Mouse (Mus musculus): ENCODE data around the gene Gm11011. TPM values are rescaled to one million over a fixed set of nuclear protein-coding genes. Genes with fewer than 3 reads are reported as not detected.

Gene Gm11011
- polyA plus RNA-seq, 1 experiment = not detected

DNA sequence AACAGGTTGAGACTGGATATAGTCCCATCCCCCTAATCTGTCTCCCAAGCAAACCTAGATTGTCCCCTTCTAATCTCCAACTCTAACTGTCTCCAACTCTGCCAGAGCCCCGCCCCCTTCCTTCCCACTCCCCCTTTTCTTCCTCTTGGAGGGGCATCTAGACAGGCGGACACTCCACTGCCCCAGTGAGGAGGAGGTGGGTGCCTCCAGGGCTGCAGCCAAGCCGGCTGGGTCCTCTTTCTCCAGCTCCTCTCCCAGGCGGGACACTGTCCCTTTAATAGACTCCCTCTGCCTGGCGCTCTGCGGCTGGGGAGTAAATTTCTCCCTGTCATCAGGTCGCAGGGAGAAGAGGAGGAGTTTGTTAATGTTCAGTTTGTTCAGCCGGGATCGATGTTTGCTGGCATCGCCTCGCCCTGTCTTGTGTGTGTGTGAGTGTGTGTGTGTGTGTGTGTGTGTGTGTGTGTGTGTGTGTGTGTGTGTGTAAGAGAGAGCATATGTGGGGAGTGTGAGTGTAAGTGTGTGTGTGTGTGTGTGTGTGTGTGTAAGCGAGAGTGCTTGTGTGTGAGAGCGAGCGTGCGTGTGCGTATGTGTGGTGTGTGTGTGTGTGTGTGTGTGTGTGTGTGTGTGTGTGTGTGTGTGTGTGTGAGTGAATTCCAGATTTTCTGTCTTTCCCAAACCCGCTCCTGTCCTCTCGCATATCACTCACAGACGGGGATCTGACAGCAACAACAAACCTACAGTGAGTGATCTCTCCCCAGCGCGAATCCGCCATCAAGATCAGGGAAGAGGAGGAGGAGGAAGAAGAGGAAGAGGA lies 45.0 kb upstream of the Gm11011 start, which contains the start of gene Tshz2:
TSS of gene Tshz2 (plus strand) at position 676 of the 814 bp plus-strand sequence.
- Histone ChIP-seq H3ac (ENCODE audit: control insufficient read depth, insufficient read length) (no peak within 1 kb of the TSS), H3K36me3 (ENCODE audit: control insufficient read depth, insufficient read depth) (no peaks in the 10 kb centered on the region), H3K4me3 (no peak within 1 kb of the TSS), H3K4me2 (ENCODE audit: low read depth) (no peak within 1 kb of the TSS), H3K79me2 (ENCODE audit: control insufficient read depth, insufficient read depth) (no peaks in the 10 kb centered on the region), H3K27me3 (ENCODE audit: control insufficient read depth, insufficient read depth, insufficient read length) (no peaks in the 10 kb centered on the region)
- TF ChIP-seq POLR2A (IDR thresholded peaks at IDR 0.05; ENCODE audit: insufficient read length, low read depth) (no peak), TCF12 (IDR thresholded peaks at IDR 0.05; ENCODE audit: insufficient read depth, poor library complexity, severe bottlenecking) (no peak), REST (IDR thresholded peaks at IDR 0.05; ENCODE audit: insufficient read depth, insufficient read length) (no peak), CEBPB (IDR thresholded peaks at IDR 0.05; ENCODE audit: insufficient read depth, poor library complexity, severe bottlenecking) (no peak), USF1 (IDR thresholded peaks at IDR 0.05; ENCODE audit: low read depth) (no peak), MAX (IDR thresholded peaks at IDR 0.05; ENCODE audit: low read depth) (no peak)

DNA sequence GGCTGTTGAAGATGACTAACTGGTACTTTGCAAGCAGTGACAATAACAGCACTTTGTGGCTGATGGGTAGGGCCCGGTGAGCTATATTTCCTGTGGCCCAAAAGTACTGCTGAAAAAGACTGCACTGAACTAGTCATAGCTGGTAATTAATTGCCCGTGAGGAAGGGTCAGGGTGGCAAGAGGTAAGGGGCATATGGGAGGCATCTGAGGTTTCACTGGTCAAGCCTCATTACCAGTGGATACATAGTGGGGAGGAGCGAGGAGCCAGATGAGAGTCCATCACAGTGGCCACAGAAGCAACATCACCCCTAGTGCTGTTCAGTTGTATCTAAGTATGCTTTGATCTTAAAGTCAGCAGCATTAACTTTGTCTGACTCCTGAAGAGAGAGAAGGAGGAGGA lies 42.5 kb upstream of the Gm11011 start:
- no peak overlapping the region for H3K4me3 ChIP-seq
- TF ChIP-seq MAX (IDR thresholded peaks at IDR 0.05; ENCODE audit: low read depth) (no peak), POLR2A (IDR thresholded peaks at IDR 0.05; ENCODE audit: insufficient read length, low read depth) (no peak), POLR2AphosphoS2 (IDR thresholded peaks at IDR 0.05; ENCODE audit: insufficient read length, low read depth) (no peak)
- no peaks in the 10 kb centered on the region for H3K36me3 ChIP-seq (ENCODE audit: control insufficient read depth, insufficient read depth)
- H3ac ChIP-seq (ENCODE audit: control insufficient read depth, insufficient read length) = no peak overlapping the region
- H3K4me2 ChIP-seq (ENCODE audit: low read depth) = no peak overlapping the region
- H3K79me2 ChIP-seq (ENCODE audit: control insufficient read depth, insufficient read depth) = no peaks in the 10 kb centered on the region
- H3K27me3 ChIP-seq (ENCODE audit: control insufficient read depth, insufficient read depth, insufficient read length) = no peaks in the 10 kb centered on the region

DNA sequence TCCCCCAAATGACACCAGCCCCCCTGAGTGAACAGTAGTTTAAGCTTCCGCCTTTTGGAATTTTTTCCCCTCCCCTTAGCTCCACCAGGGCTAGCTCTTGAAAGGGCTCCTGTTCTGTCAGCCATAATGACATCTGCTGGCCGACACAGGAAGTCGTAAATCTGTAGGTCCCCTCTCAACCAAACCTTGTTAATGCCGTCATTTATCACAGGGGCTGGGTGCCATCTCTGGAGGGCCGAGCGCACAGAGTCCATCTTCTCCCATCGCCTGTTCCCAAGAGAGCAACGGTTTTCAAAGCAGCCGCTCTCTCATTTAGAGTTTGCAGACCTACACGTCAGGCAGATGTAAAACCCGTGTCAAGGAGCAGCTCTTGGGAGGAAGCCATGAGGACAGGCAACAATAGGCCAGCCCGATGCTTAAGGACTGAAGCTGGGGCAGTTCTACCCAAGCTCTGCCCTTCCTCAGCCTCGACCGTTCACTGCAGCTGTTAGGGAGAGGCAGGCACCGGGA lies 33.7 kb upstream of the Gm11011 start:
- Histone ChIP-seq H3K27me3 (ENCODE audit: control insufficient read depth, insufficient read depth, insufficient read length) (no peaks in the 10 kb centered on the region), H3K4me2 (ENCODE audit: low read depth) (no peak overlapping the region), H3ac (ENCODE audit: control insufficient read depth, insufficient read length) (no peak overlapping the region), H3K4me3 (no peak overlapping the region), H3K36me3 (ENCODE audit: control insufficient read depth, insufficient read depth) (no peaks in the 10 kb centered on the region), H3K79me2 (ENCODE audit: control insufficient read depth, insufficient read depth) (no peaks in the 10 kb centered on the region)
- TF ChIP-seq CEBPB (IDR thresholded peaks at IDR 0.05; ENCODE audit: insufficient read depth, poor library complexity, severe bottlenecking) (no peak), POLR2A (IDR thresholded peaks at IDR 0.05; ENCODE audit: insufficient read length, low read depth) (no peak), TCF12 (IDR thresholded peaks at IDR 0.05; ENCODE audit: insufficient read depth, poor library complexity, severe bottlenecking) (no peak), MYOD1 (IDR thresholded peaks at IDR 0.05; ENCODE audit: control insufficient read depth in 1 of 3, insufficient read length in 2 of 3, low read depth in 2 of 3) (no peak), REST (IDR thresholded peaks at IDR 0.05; ENCODE audit: insufficient read depth, insufficient read length) (no peak), MYOG (IDR thresholded peaks at IDR 0.05; ENCODE audit: control insufficient read depth in 1 of 3, insufficient read depth in 1 of 3, insufficient read length in 2 of 3, low read depth in 2 of 3) (no peak), TCF3 (IDR thresholded peaks at IDR 0.05; ENCODE audit: insufficient read length, low read depth) (no peak), POLR2AphosphoS2 (IDR thresholded peaks at IDR 0.05; ENCODE audit: insufficient read length, low read depth) (no peak), SRF (IDR thresholded peaks at IDR 0.05; ENCODE audit: control insufficient read depth, insufficient read length, low read depth) (no peak), MAX (IDR thresholded peaks at IDR 0.05; ENCODE audit: low read depth) (no peak), E2F4 (IDR thresholded peaks at IDR 0.05; ENCODE audit: insufficient read depth) (no peak), USF1 (IDR thresholded peaks at IDR 0.05; ENCODE audit: low read depth) (no peak)

DNA sequence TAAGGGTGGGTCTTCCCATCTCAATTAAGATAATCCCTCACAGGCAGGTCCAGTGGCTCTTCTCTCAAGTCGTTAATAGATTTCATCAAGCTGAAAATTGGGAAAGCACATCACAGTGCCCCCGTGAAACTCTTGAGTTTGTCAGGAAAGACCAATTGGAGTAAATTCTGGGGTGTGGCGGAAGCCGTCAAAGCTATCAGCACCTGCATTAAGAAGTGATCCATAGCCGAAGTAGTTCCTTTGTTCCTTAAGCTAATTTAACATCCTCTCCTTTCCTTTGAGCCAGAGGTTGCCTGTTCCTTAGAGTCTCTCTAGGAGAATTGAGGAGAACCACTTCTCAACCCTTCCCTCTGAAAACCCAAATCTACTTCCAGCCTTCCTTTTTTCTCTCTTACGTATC lies 28.5 kb upstream of the Gm11011 start:
- Histone ChIP-seq H3K4me3 (no peak overlapping the region), H3K79me2 (ENCODE audit: control insufficient read depth, insufficient read depth) (no peaks in the 10 kb centered on the region), H3ac (ENCODE audit: control insufficient read depth, insufficient read length) (no peak overlapping the region), H3K36me3 (ENCODE audit: control insufficient read depth, insufficient read depth) (no peaks in the 10 kb centered on the region), H3K27me3 (ENCODE audit: control insufficient read depth, insufficient read depth, insufficient read length) (no peaks in the 10 kb centered on the region), H3K4me2 (ENCODE audit: low read depth) (no peak overlapping the region)
- TF ChIP-seq MYOG (IDR thresholded peaks at IDR 0.05; ENCODE audit: control insufficient read depth in 1 of 3, insufficient read depth in 1 of 3, insufficient read length in 2 of 3, low read depth in 2 of 3) (no peak), SRF (IDR thresholded peaks at IDR 0.05; ENCODE audit: control insufficient read depth, insufficient read length, low read depth) (no peak), TCF3 (IDR thresholded peaks at IDR 0.05; ENCODE audit: insufficient read length, low read depth) (no peak), REST (IDR thresholded peaks at IDR 0.05; ENCODE audit: insufficient read depth, insufficient read length) (no peak), E2F4 (IDR thresholded peaks at IDR 0.05; ENCODE audit: insufficient read depth) (no peak), CEBPB (IDR thresholded peaks at IDR 0.05; ENCODE audit: insufficient read depth, poor library complexity, severe bottlenecking) (no peak), MAX (IDR thresholded peaks at IDR 0.05; ENCODE audit: low read depth) (no peak)

DNA sequence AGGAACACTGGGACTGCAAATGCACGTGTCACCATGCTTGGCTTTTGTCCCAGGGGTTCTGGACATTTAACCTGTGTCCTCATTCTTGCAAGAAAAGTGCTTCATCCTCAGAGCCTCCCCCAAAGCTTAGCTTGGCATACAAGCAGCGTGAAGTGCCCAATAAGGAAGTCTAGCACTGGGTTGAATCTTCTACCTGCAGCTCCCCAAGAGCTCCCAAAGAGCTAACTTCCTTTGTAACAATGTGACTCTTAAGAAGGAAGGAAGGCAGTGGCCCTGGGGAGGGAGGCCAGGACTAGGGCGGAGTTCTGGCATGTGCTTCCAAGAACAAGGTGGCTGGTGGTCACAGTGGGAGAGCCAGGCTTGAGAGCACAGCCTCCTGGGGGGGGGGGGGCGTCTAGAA lies 27.1 kb upstream of the Gm11011 start:
- Histone ChIP-seq H3K27me3 (ENCODE audit: control insufficient read depth, insufficient read depth, insufficient read length) (no peaks in the 10 kb centered on the region), H3K36me3 (ENCODE audit: control insufficient read depth, insufficient read depth) (no peaks in the 10 kb centered on the region), H3K79me2 (ENCODE audit: control insufficient read depth, insufficient read depth) (no peaks in the 10 kb centered on the region), H3K4me2 (ENCODE audit: low read depth) (no peak overlapping the region), H3ac (ENCODE audit: control insufficient read depth, insufficient read length) (no peak overlapping the region), H3K4me3 (no peak overlapping the region)
- TF ChIP-seq USF1 (IDR thresholded peaks at IDR 0.05; ENCODE audit: low read depth) (no peak), MAX (IDR thresholded peaks at IDR 0.05; ENCODE audit: low read depth) (no peak), SRF (IDR thresholded peaks at IDR 0.05; ENCODE audit: control insufficient read depth, insufficient read length, low read depth) (no peak), MYOG (IDR thresholded peaks at IDR 0.05; ENCODE audit: control insufficient read depth in 1 of 3, insufficient read depth in 1 of 3, insufficient read length in 2 of 3, low read depth in 2 of 3) (no peak), POLR2A (IDR thresholded peaks at IDR 0.05; ENCODE audit: insufficient read length, low read depth) (no peak)
